ENCODE assay signal across 14 mouse cellular contexts in genomic region chr19:29739608-29740007, GRCm38 (mm10). TPM values are rescaled to one million over a fixed set of nuclear protein-coding genes. Genes with fewer than 3 reads are reported as not detected.
DNase-seq lines count a peak whose midpoint lies in the region; ATAC-seq lines count a peak whose summit lies in the region.
"Had no signal": no experiment of that assay in that cellular context is flagged by ENCODE, and none has a peak within 500 bp of the region (broad histone marks: within the 10 kb centered on the region; RNA-seq: fewer than 3 reads in every experiment).

No protein-coding gene starts in this region.

- H3K4me1 ChIP-seq in kidney, embryonic 14.5 days (ENCODE audit: control insufficient read depth, insufficient read depth, low read length): no peaks in the 10 kb centered on the region
- H3K4me1 ChIP-seq in midbrain, embryonic 14.5 days (ENCODE audit: control insufficient read depth, insufficient read depth, low read length): no peaks in the 10 kb centered on the region
- H3K4me1 ChIP-seq: heart, embryonic 15.5 days; limb, embryonic 15.5 days; neural tube, embryonic 12.5 days had no signal

- no peak overlapping the region for H3K4me2 ChIP-seq in kidney, embryonic 14.5 days (replicated peaks; ENCODE audit: low read depth, low read length)
- no peak overlapping the region for H3K4me2 ChIP-seq in midbrain, embryonic 14.5 days (ENCODE audit: low read length)
- H3K4me2 ChIP-seq: heart, embryonic 15.5 days; limb, embryonic 15.5 days; neural tube, embryonic 12.5 days had no signal

- no peaks in the 10 kb centered on the region for H3K9me3 ChIP-seq in kidney, embryonic 14.5 days (ENCODE audit: control insufficient read depth, low read length)
- no peaks in the 10 kb centered on the region for H3K9me3 ChIP-seq in midbrain, embryonic 14.5 days (ENCODE audit: control insufficient read depth, low read length)
- H3K9me3 ChIP-seq: heart, embryonic 15.5 days; limb, embryonic 15.5 days; neural tube, embryonic 12.5 days had no signal

- H3K9ac ChIP-seq in kidney, embryonic 14.5 days (ENCODE audit: low read depth, low read length): no peak overlapping the region
- no peak overlapping the region for H3K9ac ChIP-seq in midbrain, embryonic 14.5 days (replicated peaks; ENCODE audit: low read length)
- H3K9ac ChIP-seq: heart, embryonic 15.5 days; limb, embryonic 15.5 days; neural tube, embryonic 12.5 days had no signal

- DNase-seq in kidney, postnatal 10 days: peak; percentile 15
- DNase-seq in thymus, postnatal 25 days: peak; percentile 10
- DNase-seq in thymus, postnatal 10 days (ENCODE audit: low spot score in 2 of 2): no peak
- peak; percentile 12 for DNase-seq in adipocyte (ENCODE audit: low spot score)
- peak; percentile 21 for DNase-seq in thymus, postnatal 4 days
- DNase-seq in midbrain, embryonic 14.5 days: no peak
- no peak for DNase-seq in gastrocnemius, postnatal 10 days

- no peaks in the 10 kb centered on the region for H3K27me3 ChIP-seq in kidney, embryonic 14.5 days (ENCODE audit: control insufficient read depth, insufficient read depth, low read length)
- H3K27me3 ChIP-seq in midbrain, embryonic 14.5 days (ENCODE audit: control insufficient read depth, insufficient read depth, low read length): no peaks in the 10 kb centered on the region
- H3K27me3 ChIP-seq: heart, embryonic 15.5 days; limb, embryonic 15.5 days; neural tube, embryonic 12.5 days had no signal

- no peak overlapping the region for H3K27ac ChIP-seq in kidney, embryonic 14.5 days (ENCODE audit: low read depth, low read length)
- H3K27ac ChIP-seq in midbrain, embryonic 14.5 days (replicated peaks; ENCODE audit: low read depth, low read length): no peak overlapping the region
- H3K27ac ChIP-seq: heart, embryonic 15.5 days; limb, embryonic 15.5 days; neural tube, embryonic 12.5 days had no signal

- no peaks in the 10 kb centered on the region for H3K36me3 ChIP-seq in kidney, embryonic 14.5 days (ENCODE audit: control insufficient read depth, insufficient read depth, low read length)
- no peaks in the 10 kb centered on the region for H3K36me3 ChIP-seq in midbrain, embryonic 14.5 days (ENCODE audit: control insufficient read depth, insufficient read depth, low read length)
- H3K36me3 ChIP-seq: heart, embryonic 15.5 days; limb, embryonic 15.5 days; neural tube, embryonic 12.5 days had no signal

- 93% methylated on average over 2 of the region's 2 CpGs for WGBS in kidney, embryonic 14.5 days
- 87% methylated on average over 2 of the region's 2 CpGs for WGBS in midbrain, embryonic 14.5 days

- no peak for ATAC-seq in kidney, embryonic 14.5 days (ENCODE audit: low FRiP score, low TSS enrichment)
- ATAC-seq in midbrain, embryonic 14.5 days (ENCODE audit: low FRiP score, low TSS enrichment): no peak

- H3K4me3 ChIP-seq in kidney, embryonic 14.5 days (ENCODE audit: low read length): no peak overlapping the region
- H3K4me3 ChIP-seq in midbrain, embryonic 14.5 days (replicated peaks; ENCODE audit: low read depth, low read length): no peak overlapping the region
- H3K4me3 ChIP-seq: heart, embryonic 15.5 days; limb, embryonic 15.5 days; neural tube, embryonic 12.5 days had no signal

RNA-seq across cellular contexts. Expression of gene Mlana, which starts 42.0 kb away (rescaled TPM):
- not detected in 2 replicates for polyA plus RNA-seq in kidney, embryonic 14.5 days (2014; fragmentation: Nextera tagmentation; extraction: Ambion mirVana)
- not detected in 2 replicates for polyA plus RNA-seq in midbrain, embryonic 14.5 days (2014; fragmentation: Nextera tagmentation; extraction: Ambion mirVana)
- under 1 TPM in 1 of 2 experiments, not detected in 1; 0.45 TPM for total RNA-seq in gastrocnemius, postnatal 10 days (2021)
- total RNA-seq: megakaryocyte-erythroid progenitor cell, adult 5-6 weeks had no signal
- polyA plus RNA-seq: cortical plate, adult 2 months; neural tube, embryonic 12.5 days; stomach, embryonic 14.5 days had no signal

Comparison
In these comparisons a context has a peak if more than half of its experiments do, and no peak if none do; other contexts are left out.
1. DNase-seq: peak in kidney, postnatal 10 days (single experiment), thymus, postnatal 25 days (single experiment), adipocyte (single experiment) and thymus, postnatal 4 days (single experiment); none in thymus, postnatal 10 days (0 of 2), midbrain, embryonic 14.5 days (single experiment) and gastrocnemius, postnatal 10 days (single experiment).